Mouse (Mus musculus) splenic B cell, adult 2 months (primary cell): ENCODE data around the gene Aldh2.
A peak's percentile ranks its signal among the peaks of the same experiment; 100 is the strongest.
"Not testable (repeated sequence)": the region's sequence is repeated elsewhere in the genome, so short reads cannot be mapped to it uniquely, and the experiment has no call there.

Experiments used
- DNase-seq: peaks from one replicate; pipeline ENCODE4 v3.0.0-alpha.2; 2011; ENCODE audit warnings: low read depth, low spot score
- H3K27me3 ChIP-seq: 2 replicates; pipeline ENCODE4 v1.6.1; 2012; ENCODE audit warnings: mild to moderate bottlenecking, low read length, moderate library complexity, mixed read lengths; ENCODE audit not compliant: control insufficient read depth, poor library complexity, insufficient read depth, severe bottlenecking
- H3K36me3 ChIP-seq: 2 replicates; pipeline ENCODE4 v1.6.1; 2012; ENCODE audit warnings: mild to moderate bottlenecking, low read length, moderate library complexity, mixed read lengths; ENCODE audit not compliant: control insufficient read depth, poor library complexity, insufficient read depth, severe bottlenecking

The Aldh2 gene

DNA sequence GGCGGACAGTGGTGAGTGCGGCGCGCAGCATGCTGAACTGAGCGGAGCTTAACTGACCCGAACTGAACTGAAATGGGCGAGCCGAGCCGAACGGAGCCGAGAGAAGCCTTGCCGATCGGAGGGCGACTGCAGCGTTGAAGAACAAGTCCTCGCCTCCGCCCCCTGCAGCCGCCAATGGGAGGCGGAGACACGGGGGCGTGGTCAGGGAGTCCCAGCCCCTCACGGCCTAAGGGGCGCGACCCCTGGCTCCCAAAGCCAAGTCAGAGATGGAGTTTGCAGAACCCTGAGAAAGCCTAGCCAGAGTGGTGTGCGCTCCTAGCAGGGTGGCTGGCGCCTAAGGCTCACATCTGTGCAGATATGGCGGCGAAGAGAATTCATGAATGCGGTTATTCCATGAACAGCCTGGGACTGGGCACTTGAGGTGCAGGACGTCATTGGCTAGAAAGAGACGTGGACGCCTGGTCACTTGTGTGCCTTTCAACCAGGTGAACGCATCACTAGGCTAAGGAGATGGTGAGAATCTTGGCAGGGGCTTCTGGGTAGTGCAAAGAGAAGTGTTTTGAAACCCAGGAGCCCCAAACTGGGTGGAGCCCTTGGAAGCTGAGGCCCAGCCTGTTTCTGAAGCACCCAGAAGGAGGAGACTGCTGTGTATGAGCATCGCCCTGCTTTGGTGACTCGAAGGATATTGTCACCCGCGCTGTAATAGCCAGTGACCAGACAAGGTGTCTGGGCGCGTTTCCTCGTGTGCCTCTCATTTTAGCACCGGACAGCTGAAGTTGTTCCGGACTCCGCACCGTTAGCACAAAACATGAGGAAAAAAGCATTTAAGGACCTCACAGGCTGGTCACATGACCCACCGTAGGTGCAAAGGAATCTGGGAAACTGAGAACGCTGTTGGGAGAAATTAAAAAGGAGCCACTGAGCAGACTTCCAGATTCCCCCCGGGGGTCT, at the start of gene Aldh2:
Gene Aldh2 (minus strand): TSS at position 374 of the 951 bp plus-strand sequence.
- no peaks in the 10 kb centered on the region for H3K36me3 ChIP-seq
- DNase-seq, result peak; percentile 82
- no peaks in the 10 kb centered on the region for H3K27me3 ChIP-seq

DNA sequence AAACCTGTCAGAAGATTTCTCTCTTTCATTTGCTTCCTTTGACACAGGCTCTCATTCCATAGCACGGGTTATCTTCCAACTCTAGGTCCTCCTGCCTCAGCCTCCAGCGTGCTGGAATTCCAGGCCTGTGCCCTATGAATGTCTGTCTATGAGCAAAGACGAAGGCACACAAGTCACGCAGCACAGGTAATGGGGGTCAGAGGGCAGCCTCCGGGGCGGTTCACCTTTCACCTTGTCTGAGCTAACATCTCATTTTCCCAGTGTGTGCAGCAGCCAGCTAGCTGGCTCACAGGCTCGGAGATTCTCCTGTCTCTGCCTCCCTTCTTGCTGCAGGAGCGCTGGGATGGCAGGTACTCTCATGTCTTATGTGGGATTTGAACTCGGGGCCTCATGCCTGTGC, 46.0 kb upstream of the Aldh2 start:
- DNase-seq, result no peak
- no peaks in the 10 kb centered on the region for H3K27me3 ChIP-seq
- H3K36me3 ChIP-seq, result no peaks in the 10 kb centered on the region

DNA sequence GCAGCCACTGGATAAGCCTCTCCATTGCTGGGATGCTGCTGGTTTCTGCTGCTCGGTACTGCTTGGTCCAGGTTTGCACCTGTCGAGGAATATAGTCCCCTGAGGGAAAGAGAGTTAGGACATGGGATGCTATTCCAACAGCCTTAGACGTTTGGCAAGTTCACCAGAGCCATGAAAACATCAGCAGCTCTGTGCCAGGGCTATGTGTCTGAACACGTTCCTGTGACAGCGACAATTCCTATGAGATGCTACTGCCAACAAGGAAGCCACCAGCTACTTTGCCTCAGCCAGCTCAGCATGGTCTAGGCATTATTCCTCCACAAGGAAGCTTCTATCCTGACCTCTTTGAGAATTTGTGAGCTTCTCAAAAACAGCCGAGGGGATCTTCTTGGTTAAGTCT, 43.7 kb upstream of the Aldh2 start:
- no peaks in the 10 kb centered on the region for H3K36me3 ChIP-seq
- H3K27me3 ChIP-seq, result no peaks in the 10 kb centered on the region
- no peak for DNase-seq

DNA sequence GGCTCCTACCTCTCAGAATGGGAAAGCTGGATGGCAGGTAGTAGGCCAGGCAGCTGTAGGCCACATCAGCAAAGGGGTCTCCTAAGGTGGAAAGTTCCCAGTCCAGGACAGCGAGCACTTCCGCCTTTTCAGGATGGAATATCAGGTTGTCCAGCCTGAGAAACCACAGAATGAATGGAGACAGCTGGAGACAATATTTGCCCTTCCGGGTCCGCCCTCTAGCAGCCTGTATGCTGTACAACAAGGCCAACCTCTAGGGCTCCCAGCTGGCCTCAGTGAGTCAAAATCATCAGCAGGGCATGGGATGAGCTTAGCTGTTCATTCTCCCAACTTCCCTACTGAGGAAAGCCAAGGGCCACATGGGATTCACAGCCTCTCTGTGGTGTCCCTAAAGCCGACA, 41.0 kb upstream of the Aldh2 start:
- no peaks in the 10 kb centered on the region for H3K36me3 ChIP-seq
- H3K27me3 ChIP-seq, result no peaks in the 10 kb centered on the region
- no peak for DNase-seq

DNA sequence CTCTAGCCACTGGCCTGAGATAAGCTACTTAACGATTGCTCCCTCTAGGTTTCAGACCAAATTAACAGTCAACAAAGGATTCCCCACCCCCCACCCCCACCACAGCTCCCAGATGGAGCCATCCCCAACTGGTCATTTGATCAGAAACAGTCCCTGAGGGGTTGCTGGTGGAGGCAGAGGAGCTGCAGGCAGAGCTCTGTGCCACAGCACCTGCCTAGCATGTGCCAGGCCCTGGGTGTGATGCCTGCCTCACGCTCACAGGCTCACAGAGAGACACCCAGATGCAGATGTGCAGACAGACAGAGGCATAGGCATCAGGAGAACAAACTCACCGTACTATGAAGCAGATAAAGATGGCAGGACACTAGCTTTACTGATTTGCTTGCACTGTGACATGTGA, 39.2 kb upstream of the Aldh2 start:
- Histone ChIP-seq H3K27me3 (no peaks in the 10 kb centered on the region), H3K36me3 (no peaks in the 10 kb centered on the region; the same call in 1 of the 2 replicates)
- no peak for DNase-seq

DNA sequence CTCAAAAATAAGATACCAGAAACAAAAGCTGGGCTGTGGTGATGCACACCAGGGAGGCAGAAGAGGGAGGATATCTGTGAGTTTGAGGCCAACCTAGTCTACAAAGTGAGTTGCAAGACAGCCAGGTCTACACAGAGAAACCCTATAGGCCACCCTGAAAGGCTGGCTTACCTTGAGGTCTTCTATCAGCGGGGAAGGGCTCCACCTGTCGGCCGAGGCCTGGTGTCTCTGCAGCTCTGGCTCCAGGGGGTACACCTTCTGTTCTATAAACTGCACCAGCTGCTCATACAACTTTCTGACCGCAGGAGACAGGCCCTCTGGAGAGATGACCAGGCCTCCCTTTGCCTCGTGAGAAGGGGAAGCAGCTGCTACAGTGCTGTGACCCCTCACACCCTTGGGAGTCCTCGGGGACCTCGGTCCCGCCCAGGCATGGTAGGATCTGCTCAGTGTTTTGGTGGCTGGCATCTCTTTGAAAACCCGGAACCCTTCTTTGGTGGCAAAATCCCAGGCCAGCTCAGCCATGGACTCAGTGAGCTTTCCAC, 37.6 kb upstream of the Aldh2 start:
- H3K27me3 ChIP-seq, H3K36me3 ChIP-seq, DNase-seq: not testable (repeated sequence)

DNA sequence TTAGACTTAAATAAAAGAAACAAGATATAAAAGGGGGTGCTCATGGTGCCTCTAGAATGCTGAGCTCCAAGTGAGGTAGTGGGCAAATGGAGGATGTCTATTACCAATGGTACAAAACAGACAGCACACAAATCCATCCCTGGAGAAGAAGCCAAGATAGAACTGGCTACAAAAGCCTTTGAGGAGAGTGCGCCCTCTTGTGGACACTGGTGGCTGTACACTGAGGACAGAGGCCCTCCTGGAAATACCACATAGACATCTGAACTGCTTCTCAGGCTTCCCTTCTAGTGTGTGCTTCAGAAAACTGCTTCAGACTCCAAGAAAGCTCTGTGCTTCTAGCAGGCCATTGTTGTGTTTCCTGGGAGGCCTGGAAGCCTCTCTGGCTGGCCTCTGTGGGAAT, 34.2 kb upstream of the Aldh2 start:
- H3K36me3 ChIP-seq, result no peaks in the 10 kb centered on the region; the same call in 1 of the 2 replicates
- no peaks in the 10 kb centered on the region for H3K27me3 ChIP-seq
- DNase-seq, result peak; percentile 80

DNA sequence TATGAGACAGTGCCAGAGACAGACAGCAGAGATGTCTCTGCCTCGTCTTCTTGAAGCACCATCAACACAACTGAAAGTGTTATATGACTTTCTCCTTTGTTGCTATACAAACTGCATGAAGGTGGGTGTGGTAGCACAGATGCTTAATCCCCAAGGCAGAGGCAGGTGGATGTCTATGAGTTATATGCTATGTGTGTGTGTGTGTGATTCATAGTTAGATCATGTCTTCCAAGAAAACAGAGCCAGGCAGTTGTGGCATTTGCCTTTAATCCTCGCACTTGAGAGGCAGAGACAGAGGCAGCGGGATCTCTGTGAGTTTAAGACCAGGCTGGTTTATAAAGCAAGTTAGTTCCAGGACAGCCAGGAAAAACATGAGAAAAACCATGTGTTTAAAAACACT, 29.6 kb upstream of the Aldh2 start:
- Histone ChIP-seq H3K36me3 (no peaks in the 10 kb centered on the region), H3K27me3 (no peaks in the 10 kb centered on the region)
- no peak for DNase-seq

DNA sequence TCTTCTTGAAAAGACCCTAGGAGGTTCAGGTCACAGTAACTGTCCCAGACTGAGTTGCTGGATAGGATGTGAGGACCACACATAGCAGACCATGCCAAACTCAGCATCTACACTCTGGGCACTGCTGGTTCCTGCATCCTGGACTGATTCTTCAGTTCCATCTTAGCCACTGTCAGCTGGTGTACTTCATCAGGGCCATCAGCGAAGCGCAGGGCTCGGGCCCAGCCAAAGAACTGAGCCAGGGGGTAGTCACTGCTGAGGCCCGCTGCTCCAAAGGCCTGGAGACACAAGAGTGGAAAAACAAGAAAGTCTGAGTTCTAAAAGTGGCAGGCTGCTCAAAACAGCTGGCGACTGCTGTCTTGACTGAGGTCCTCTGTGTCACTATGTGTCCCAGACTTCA, 27.5 kb upstream of the Aldh2 start:
- H3K36me3 ChIP-seq, result no peaks in the 10 kb centered on the region
- no peak for DNase-seq
- H3K27me3 ChIP-seq, result no peaks in the 10 kb centered on the region

DNA sequence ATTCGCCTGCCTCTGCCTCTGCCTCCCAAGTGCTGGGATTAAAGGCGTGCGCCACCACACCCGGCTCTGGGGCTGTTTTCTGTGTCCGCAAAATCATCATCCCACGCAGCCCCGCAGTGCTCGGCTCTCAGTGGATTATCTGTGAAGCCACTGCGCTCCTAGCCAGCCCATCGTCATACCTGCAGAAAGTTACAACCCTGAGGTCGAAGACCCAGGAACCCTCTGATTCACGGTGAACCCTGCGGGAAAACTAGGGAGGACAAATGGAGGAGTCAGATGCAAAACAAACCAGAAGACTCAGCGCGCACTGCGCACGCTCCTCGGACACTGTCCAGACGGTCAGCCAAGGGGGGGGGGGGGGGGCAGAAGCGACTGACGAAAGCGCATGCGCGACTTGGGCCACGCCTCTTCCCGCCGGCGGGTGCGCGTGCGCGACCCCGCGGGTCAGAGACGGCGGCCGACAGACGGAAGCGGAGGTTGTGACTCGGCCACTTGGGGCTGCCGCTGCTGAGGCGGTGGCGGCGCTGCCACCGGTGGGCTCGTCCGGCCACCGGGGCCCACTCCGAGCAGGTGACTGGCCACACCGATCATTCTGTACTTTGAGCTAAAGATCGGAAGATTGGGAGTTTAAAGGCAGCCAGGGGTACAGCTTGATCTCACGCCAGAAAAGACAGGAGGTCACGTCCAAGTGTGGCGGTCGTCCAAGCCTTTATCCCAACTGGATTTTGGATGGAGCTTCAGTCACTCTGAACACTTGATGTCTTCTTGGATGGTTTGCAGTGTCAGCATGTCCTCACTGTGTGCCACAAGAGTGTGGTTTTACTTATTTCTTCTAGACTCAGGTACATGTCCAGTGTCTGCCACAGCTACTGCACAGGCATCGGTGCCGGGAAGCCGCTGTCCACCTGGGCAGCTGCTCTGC, 25.2 kb upstream of the Aldh2 start, which contains the start of gene Acad12:
Gene Acad12 (minus strand): TSS at position 347 of the 922 bp plus-strand sequence.
- peak; percentile 89 for DNase-seq
- Histone ChIP-seq H3K36me3 (no peaks in the 10 kb centered on the region), H3K27me3 (no peaks in the 10 kb centered on the region)

DNA sequence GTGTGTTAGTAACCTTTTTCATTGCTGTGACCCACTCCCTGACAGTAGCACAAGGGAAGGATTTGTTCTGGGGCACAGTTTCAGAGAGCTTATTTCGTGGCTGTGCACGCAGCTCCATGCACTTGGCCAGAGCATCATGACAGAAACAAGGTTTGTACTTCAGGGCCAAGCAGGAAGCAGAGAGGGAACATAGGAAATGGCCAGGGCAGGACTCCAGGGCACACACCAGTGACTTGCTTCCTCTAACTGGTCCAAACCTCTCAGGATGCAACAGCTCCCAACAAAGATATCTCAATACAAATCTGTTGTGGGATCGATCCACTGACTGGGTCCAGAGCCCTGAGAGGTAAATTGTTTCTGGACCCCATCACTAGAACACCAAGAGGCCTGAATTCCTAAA, 21.3 kb upstream of the Aldh2 start:
- not testable (repeated sequence) for DNase-seq, H3K36me3 ChIP-seq, H3K27me3 ChIP-seq

DNA sequence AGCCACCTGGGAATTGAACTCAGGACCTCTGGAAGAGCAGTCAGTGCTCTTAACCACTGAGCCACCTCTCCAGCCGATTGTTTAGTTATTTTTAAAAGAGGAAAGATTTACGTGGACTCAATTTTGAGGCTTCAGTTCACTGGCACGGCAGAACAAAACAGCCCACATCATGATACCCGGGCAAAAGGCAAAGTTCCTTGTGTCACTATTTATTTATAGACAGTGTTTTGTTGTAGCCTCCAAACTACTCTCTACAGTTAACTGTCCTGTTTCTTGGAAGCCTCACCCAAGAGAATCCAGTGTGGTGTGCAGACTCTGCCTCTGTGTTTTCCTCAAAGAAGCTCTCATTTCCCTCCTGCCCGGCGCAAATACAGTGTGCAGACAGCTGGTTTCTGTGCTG, 18.4 kb upstream of the Aldh2 start:
- DNase-seq, result no peak
- H3K27me3 ChIP-seq, result no peaks in the 10 kb centered on the region

DNA sequence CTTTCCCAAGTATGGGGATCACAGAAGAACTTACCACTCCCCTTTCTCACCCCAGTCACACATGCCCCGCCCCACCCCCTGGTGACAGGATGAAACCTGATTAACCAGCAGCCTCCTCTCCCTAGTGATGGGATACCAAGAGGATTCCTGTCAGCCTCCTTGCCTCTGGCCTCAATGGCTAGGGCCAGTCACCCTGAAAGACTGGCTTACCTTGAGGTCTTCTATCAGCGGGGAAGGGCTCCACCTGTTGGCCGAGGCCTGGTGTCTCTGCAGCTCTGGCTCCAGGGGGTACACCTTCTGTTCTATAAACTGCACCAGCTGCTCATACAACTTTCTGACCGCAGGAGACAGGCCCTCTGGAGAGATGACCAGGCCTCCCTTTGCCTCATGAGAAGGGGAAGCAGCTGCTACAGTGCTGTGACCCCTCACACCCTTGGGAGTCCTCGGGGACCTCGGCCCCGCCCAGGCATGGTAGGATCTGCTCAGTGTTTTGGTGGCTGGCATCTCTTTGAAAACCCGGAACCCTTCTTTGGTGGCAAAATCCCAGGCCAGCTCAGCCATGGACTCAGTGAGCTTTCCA, 16.0 kb upstream of the Aldh2 start:
- peak; percentile 42 for DNase-seq
- not testable (repeated sequence) for H3K36me3 ChIP-seq, H3K27me3 ChIP-seq

More for the DNA sequence above, 18.4 kb upstream of the Aldh2 start:
- H3K36me3 ChIP-seq, result no peaks in the 10 kb centered on the region

DNA sequence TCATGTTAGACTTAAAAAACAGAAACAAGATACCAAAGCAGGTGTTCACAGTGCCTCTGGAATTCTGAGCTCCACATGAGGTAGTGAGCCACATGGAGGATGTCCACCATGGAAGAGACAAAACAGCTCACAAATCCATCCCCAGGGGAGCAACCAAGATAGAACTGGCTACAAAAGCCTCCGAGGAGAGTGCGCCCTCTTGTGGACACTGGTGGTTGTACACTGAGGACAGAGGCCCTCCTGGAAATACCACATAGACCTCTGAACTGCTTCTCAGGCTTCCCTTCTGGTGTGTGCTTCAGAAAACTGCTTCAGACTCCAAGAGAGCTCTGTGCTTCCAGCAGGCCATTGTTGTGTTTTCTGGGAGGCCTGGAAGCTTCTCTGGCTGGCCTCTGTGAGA, 12.5 kb upstream of the Aldh2 start:
- H3K36me3 ChIP-seq, result no peaks in the 10 kb centered on the region
- DNase-seq, result peak; percentile 88

More for the DNA sequence above, 12.5 kb upstream of the Aldh2 start:
- no peaks in the 10 kb centered on the region for H3K27me3 ChIP-seq
